Mouse (Mus musculus) ES-Bruce4 (cell line): Measurements from ENCODE around the gene Gzmn. TPM values are rescaled to one million over a fixed set of nuclear protein-coding genes. Genes with fewer than 3 reads are reported as not detected.
"Not testable (repeated sequence)": the region's sequence is repeated elsewhere in the genome, so short reads cannot be mapped to it uniquely, and the experiment has no call there.

ENCODE experiments used
- H3K27ac ChIP-seq: 2 replicates; pipeline ENCODE4 v1.5.1; 2012; ENCODE audit warnings: low read length, inconsistent platforms; ENCODE audit not compliant: insufficient read depth
- H3K27me3 ChIP-seq: 2 replicates; pipeline ENCODE4 v1.6.1; 2012; ENCODE audit warnings: mild to moderate bottlenecking, low read length, inconsistent platforms; ENCODE audit not compliant: control insufficient read depth, poor library complexity, insufficient read depth, severe bottlenecking
- H3K36me3 ChIP-seq: 2 replicates; pipeline ENCODE4 v1.6.1; 2012; ENCODE audit warnings: inconsistent platforms, mild to moderate bottlenecking, low read length, moderate library complexity; ENCODE audit not compliant: control insufficient read depth, poor library complexity, insufficient read depth, severe bottlenecking
- H3K4me1 ChIP-seq: one replicate; pipeline ENCODE4 v1.8.1; 2011; ENCODE audit warnings: low read length; ENCODE audit not compliant: control insufficient read depth, insufficient read depth
- H3K4me3 ChIP-seq: 2 replicates; pipeline ENCODE4 v1.5.1; 2011; ENCODE audit warnings: low read depth, mild to moderate bottlenecking, low read length
- H3K9ac ChIP-seq: 2 replicates; pipeline ENCODE4 v1.6.1; 2012; ENCODE audit warnings: low read depth, mild to moderate bottlenecking, inconsistent platforms; ENCODE audit not compliant: poor library complexity, severe bottlenecking
- H3K9me3 ChIP-seq: replicated peaks from 2 replicates; pipeline ENCODE4 v1.6.1; 2012; ENCODE audit warnings: mild to moderate bottlenecking, low read length, inconsistent platforms; ENCODE audit not compliant: control insufficient read depth, poor library complexity, insufficient read depth, severe bottlenecking
- CTCF ChIP-seq: IDR thresholded peaks from one replicate; pipeline ENCODE4 v1.8.1; 2011; ENCODE audit warnings: low read depth, low read length
- EP300 ChIP-seq: IDR thresholded peaks from 2 replicates; pipeline ENCODE4 v1.6.1; 2011; ENCODE audit warnings: low read depth, low read length; ENCODE audit not compliant: insufficient read depth
- POLR2A ChIP-seq: IDR thresholded peaks from one replicate; pipeline ENCODE4 v1.8.1; 2011; ENCODE audit warnings: low read length; ENCODE audit not compliant: insufficient read depth
- polyA plus RNA-seq: library from polyadenylated mRNA; stranded (reverse); fragments of >200 nt; gene quantifications from 2 replicates; pipeline ENCODE4 v1.2.4, GENCODE M21; 2011; ENCODE audit warnings: low read depth; ENCODE audit not compliant: missing spikeins, insufficient read depth, insufficient read length

The Gzmn gene
- polyA plus RNA-seq, 1 experiment: not detected

GRCm38 (mm10) chr14:56155340-56155739, 19.1 kb downstream of the Gzmn start:
- TF ChIP-seq POLR2A: no peak
- peak; percentile 21 for TF ChIP-seq CTCF
- no peak for TF ChIP-seq EP300

GRCm38 (mm10) chr14:56133675-56134074, 40.7 kb downstream of the Gzmn start:
- not testable (repeated sequence) for H3K27me3 ChIP-seq, H3K9me3 ChIP-seq, H3K4me3 ChIP-seq, H3K9ac ChIP-seq, H3K27ac ChIP-seq, H3K4me1 ChIP-seq, H3K36me3 ChIP-seq

More at GRCm38 (mm10) chr14:56155340-56155739, 19.1 kb downstream of the Gzmn start:
- Histone ChIP-seq H3K9me3 (no peaks in the 10 kb centered on the region), H3K4me3 (no peak overlapping the region), H3K27ac (no peak overlapping the region), H3K9ac (no peak overlapping the region), H3K27me3 (no peaks in the 10 kb centered on the region; the same call in none of the 2 replicates), H3K36me3 (no peaks in the 10 kb centered on the region), H3K4me1 (no peaks in the 10 kb centered on the region)

- not testable (repeated sequence) for H3K4me3 ChIP-seq, H3K27me3 ChIP-seq, H3K9me3 ChIP-seq, H3K27ac ChIP-seq, H3K36me3 ChIP-seq, H3K4me1 ChIP-seq, H3K9ac ChIP-seq
Observed at GRCm38 (mm10) chr14:56132508-56132907, 41.9 kb downstream of the Gzmn start, which contains the start of gene Gzmd. TSS of gene Gzmd (minus strand) at chr14:56132608.

- Histone ChIP-seq H3K4me3 (no peak overlapping the region), H3K27me3 (no peaks in the 10 kb centered on the region; the same call in none of the 2 replicates), H3K4me1 (no peaks in the 10 kb centered on the region), H3K27ac (no peak overlapping the region), H3K9ac (no peak overlapping the region), H3K9me3 (no peaks in the 10 kb centered on the region), H3K36me3 (no peaks in the 10 kb centered on the region)
- no peak for TF ChIP-seq POLR2A
- TF ChIP-seq CTCF: peak; percentile 7
Observed at GRCm38 (mm10) chr14:56128341-56128740, 46.1 kb downstream of the Gzmn start.

- H3K4me1 ChIP-seq: no peaks in the 10 kb centered on the region
- TF ChIP-seq EP300 (no peak), POLR2A (no peak), CTCF (no peak)
- H3K36me3 ChIP-seq: no peaks in the 10 kb centered on the region
- no peak overlapping the region for H3K27ac ChIP-seq
- H3K4me3 ChIP-seq: no peak overlapping the region
- H3K9me3 ChIP-seq: no peaks in the 10 kb centered on the region
- H3K27me3 ChIP-seq: no peaks in the 10 kb centered on the region; the same call in 1 of the 2 replicates
- no peak overlapping the region for H3K9ac ChIP-seq
Observed at GRCm38 (mm10) chr14:56123516-56123915, 50.9 kb downstream of the Gzmn start.

- TF ChIP-seq CTCF (no peak), EP300 (no peak), POLR2A (no peak)
- no peaks in the 10 kb centered on the region for H3K36me3 ChIP-seq
- no peaks in the 10 kb centered on the region for H3K27me3 ChIP-seq
- H3K27ac ChIP-seq: no peak within 1 kb of the TSS
- H3K4me3 ChIP-seq: no peak within 1 kb of the TSS
- H3K9me3 ChIP-seq: no peaks in the 10 kb centered on the region
- no peaks in the 10 kb centered on the region for H3K4me1 ChIP-seq
- H3K9ac ChIP-seq: no peak within 1 kb of the TSS
Observed at GRCm38 (mm10) chr14:56120525-56120924, 53.9 kb downstream of the Gzmn start, which contains the start of gene Gzme. TSS of gene Gzme (minus strand) at chr14:56120625.

Other genes with a start within 250 kb of the Gzmn start
- gene Cma1, start 229.9 kb downstream of the Gzmn start, polyA plus RNA-seq: not detected in 2 replicates
- gene Cma2, start 223.6 kb downstream of the Gzmn start, polyA plus RNA-seq: not detected in 2 replicates
- gene Mcpt1, start 156.6 kb downstream of the Gzmn start, polyA plus RNA-seq: not detected in 2 replicates
- not detected in 2 replicates for gene Mcpt9, start 144.1 kb downstream of the Gzmn start, polyA plus RNA-seq
- gene Mcpt2, start 132.6 kb downstream of the Gzmn start, polyA plus RNA-seq: not detected in 2 replicates
- not detected in 2 replicates for gene Mcpt4, start 112.3 kb downstream of the Gzmn start, polyA plus RNA-seq
- gene Mcpt8, start 89.3 kb downstream of the Gzmn start, polyA plus RNA-seq: not detected in 2 replicates
- not detected in 2 replicates for gene Ctsg, start 72.0 kb downstream of the Gzmn start, polyA plus RNA-seq
- not detected in 2 replicates for gene Gzme, start 54.0 kb downstream of the Gzmn start, polyA plus RNA-seq
- gene Gzmd, start 42.0 kb downstream of the Gzmn start, polyA plus RNA-seq: not detected in 2 replicates
- not detected in 2 replicates for gene Gzmg, start 15.0 kb downstream of the Gzmn start, polyA plus RNA-seq
- not detected in 2 replicates for gene Gzmf, start 36.8 kb upstream of the Gzmn start, polyA plus RNA-seq
- gene Gzmc, start 60.1 kb upstream of the Gzmn start, polyA plus RNA-seq: not detected in 2 replicates
- gene Gzmb, start 87.7 kb upstream of the Gzmn start, polyA plus RNA-seq: not detected in 2 replicates
- 1.7 and 1.9 TPM in 2 replicates for gene Atp12a, start 190.5 kb upstream of the Gzmn start, polyA plus RNA-seq
- 70.2 and 70.7 TPM in 2 replicates for gene Rnf17, start 228.0 kb upstream of the Gzmn start, polyA plus RNA-seq